Mouse (Mus musculus): ENCODE results near the gene Tor1b. TPM values are rescaled to one million over a fixed set of nuclear protein-coding genes. Genes with fewer than 3 reads are reported as not detected.

Gene Tor1b
- polyA plus RNA-seq (2012; rRNA removed), result 17.6 and 18.6 TPM in 2 replicates

DNA sequence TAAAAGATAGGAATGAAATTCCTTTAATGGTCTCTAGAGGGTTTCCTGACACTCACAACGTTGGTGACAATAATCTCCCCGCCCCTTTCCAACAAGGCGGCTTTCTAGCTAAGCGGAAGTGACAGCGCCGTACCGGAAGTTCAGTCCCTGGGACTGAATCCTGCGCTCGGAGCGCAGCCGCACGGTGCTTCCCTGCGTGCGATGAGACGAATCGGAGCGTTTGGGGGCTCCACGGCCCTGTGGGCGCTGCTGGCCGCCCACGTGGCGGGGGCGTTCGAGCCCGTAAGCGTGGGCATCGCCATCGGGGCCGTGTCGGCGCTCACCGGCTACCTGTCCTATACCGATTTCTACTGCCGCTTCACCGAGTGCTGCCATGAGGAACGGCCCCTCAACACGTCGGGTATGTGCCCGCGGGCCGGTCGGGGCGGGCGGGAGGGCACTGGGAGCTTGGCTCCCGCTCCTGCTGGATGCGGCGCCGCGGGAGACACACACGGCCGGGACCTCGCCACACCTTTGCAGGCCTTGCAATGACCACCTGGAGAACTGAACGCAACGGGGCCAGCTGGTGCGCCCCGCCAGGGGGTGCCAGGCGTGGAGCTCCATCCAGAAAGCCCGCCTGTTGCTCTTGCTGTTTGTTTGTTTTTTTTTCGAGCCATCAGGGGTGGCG is at the start of gene Tor1b:
Gene Tor1b (plus strand): TSS at position 136 of the 667 bp plus-strand sequence.

DNA sequence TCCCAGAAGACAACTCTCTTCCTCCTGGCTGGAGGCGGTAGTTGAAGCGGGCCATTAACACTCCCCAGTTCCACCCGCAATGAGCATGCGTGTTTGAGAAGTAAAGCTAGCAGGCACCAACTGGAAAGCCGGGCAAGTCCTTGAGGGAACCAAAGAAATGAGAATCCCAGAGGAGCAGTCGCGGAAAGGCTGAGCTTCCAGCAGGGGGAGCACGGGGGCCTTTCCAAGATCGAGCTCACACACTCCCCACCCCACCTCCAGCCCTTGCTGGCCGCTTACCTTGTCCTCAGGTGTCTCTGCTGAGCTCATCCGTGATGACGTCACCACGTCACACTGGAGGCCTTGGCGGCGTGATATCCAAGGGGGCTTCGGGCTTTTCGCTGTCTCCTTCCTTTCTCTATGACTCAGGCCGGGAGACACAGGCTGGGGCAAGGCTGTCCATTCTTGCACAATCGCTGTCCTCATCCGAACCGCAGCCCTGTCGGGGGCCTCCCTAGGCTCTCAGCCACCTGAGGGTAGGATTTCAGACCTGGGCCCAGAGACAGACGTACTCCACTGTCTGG is 23.2 kb upstream of the Tor1b start, which contains the start of gene Ptges:
Gene Ptges (minus strand): TSS at position 381 of the 563 bp plus-strand sequence.

DNA sequence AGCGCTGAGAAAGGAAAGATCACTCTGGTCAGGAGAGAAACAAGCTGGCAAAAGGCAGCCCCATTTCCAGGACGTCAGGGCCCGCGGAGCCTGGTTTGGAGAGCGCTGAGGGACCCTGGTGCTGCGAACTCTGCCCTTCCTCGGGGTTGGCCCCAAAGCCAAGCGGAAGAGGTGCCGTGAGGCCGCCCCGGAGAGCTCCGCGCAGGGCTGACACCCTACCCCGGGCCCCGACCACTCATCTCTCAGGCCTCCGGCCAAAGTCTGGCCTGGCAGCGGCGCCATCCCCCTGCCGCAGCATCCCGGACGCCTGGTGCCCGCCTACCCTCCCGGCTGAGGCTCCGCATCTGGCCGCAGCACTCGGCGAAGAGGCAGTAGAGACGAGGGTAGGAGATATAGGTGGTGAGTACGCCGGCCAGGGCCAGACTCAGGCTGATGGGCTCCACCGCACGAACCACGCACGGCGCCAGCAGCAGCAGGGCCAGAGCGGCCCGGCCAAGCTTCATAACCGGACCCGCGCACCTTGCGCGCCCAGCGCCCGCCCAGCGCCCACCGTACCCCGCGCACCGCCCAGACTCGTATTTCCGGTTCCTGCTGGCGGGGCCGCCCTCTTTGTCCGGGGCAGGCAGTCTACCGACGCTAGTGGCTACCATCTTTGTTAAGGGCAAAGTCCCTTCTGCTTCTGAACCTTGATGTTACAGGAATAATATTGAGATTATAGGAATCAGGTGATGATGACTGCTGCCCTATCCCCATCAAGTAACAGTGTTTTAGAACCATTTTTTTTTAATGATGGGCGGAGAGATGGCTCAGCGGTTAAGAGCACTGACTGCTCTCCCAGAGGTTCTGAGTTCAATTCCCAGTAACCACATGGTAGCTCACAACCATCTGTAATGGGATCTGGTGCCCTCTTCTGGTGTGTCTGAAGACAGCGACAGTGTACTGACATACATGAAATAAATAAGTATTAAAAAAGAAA is 14.9 kb downstream of the Tor1b start, which contains the start of gene Tor1a:
Gene Tor1a (minus strand): TSS at position 582 of the 976 bp plus-strand sequence.

DNA sequence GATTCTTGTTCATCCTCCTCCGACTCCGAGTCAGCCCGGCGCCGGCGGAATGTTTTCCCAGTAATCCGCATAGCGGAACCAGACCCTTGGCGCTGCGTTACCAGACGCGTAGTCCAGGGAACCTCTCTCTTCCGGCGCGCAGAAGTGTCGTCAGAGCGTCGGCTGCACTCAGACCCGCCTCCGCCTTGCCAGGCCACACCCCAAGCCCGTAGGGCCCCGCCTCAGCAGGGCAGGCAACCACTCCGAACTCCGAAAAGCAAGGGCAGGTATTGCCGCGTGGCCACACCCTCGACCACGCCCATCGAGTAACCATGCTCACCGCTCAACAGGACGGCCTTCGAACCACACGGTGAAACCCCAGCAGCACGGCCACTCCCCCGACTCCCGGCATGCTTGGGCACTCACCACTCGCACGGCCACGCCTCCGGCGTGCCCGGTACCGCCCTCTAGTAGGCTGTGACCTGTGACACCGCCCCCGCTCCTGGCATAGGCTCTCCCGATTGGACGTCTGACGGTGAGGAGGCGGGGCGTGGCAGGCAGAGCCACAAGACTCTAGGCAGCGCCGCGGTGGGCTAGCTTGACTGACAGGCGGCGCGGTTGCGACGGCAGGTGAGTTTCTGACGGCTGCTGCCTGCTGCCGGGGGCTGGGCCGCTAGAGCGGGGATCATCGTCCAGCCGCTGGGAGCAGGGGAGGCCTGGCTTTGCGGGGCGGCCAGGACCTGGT is 29.2 kb downstream of the Tor1b start, which contains the start of the genes BC005624 and Usp20:
Gene BC005624 (minus strand): TSS at position 412 of the 724 bp plus-strand sequence.
Gene Usp20 (plus strand): TSS at position 490 of the 724 bp plus-strand sequence.

Other genes starting within 250 kb of the Tor1b start
- 0.06 and 0.09 TPM in 2 replicates for gene 1700001O22Rik, start 149.3 kb upstream of the Tor1b start, polyA plus RNA-seq (2012; rRNA removed)
- gene Ntmt1, start 145.1 kb upstream of the Tor1b start, polyA plus RNA-seq (2012; rRNA removed), result 17.2 and 20.4 TPM in 2 replicates
- 14.8 and 15.5 TPM in 2 replicates for gene Asb6, start 122.6 kb upstream of the Tor1b start, polyA plus RNA-seq (2012; rRNA removed)
- gene Prrx2, start 118.0 kb upstream of the Tor1b start, polyA plus RNA-seq (2012; rRNA removed), result 0.17 and 0.19 TPM in 2 replicates
- 1.9 and 2.8 TPM in 2 replicates for gene Ptges, start 23.1 kb upstream of the Tor1b start, polyA plus RNA-seq (2012; rRNA removed)
- 45.1 and 45.2 TPM in 2 replicates for gene Tor1a, start 15.0 kb downstream of the Tor1b start, polyA plus RNA-seq (2012; rRNA removed)
- gene BC005624, start 29.2 kb downstream of the Tor1b start, polyA plus RNA-seq (2012; rRNA removed), result 20.9 and 22.0 TPM in 2 replicates
- 3.4 and 3.8 TPM in 2 replicates for gene Usp20, start 29.3 kb downstream of the Tor1b start, polyA plus RNA-seq (2012; rRNA removed)
- gene Fnbp1, start 189.0 kb downstream of the Tor1b start, polyA plus RNA-seq (2012; rRNA removed), result 7.2 and 8.0 TPM in 2 replicates
- 6.3 and 6.5 TPM in 2 replicates for gene Gpr107, start 199.4 kb downstream of the Tor1b start, polyA plus RNA-seq (2012; rRNA removed)

Data from liver, embryonic 18 days (tissue).